Mouse (Mus musculus) brain, embryonic 18.5 days (tissue): ENCODE results near the gene Spata3.

ENCODE experiments used
- DNase-seq: peaks from one replicate; pipeline ENCODE4 v3.0.0-alpha.2; 2012; ENCODE audit warnings: low read depth, low spot score

Gene Spata3

DNA sequence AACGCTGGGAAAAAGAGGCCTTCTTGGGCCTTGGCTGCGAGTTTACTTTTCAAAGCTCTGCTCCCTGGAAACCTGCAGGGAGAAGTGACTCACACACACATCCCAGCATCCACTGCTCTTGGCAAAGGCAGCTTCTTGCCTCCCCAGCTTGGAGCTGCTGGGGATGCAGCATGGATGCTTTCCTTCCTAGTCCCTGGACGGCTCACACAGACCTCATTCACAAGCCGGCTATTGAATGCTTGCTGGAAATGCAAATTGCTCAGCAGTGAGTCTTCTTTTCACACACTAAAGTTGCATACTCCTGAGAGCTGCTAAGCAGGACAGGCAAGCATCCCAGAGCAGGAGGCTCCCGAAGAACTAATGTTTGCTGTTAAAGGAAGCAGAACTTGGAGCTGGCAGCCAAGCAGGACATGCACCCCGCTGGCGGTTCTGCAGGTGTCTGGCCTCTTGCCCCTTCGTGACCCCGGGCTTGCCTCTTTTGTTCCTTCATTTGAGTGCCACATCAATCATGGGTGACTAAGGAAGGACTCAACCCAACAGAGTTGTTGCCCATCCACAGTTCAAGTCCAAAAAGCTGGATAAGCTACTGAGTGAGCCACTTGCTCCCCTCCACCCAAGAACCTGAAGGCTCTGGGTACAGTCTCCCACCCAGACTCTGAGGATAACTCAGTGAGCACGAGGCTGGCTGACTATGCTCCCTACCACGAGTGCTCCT lies 15.8 kb downstream of the Spata3 start:
- DNase-seq = peak; percentile 59

DNA sequence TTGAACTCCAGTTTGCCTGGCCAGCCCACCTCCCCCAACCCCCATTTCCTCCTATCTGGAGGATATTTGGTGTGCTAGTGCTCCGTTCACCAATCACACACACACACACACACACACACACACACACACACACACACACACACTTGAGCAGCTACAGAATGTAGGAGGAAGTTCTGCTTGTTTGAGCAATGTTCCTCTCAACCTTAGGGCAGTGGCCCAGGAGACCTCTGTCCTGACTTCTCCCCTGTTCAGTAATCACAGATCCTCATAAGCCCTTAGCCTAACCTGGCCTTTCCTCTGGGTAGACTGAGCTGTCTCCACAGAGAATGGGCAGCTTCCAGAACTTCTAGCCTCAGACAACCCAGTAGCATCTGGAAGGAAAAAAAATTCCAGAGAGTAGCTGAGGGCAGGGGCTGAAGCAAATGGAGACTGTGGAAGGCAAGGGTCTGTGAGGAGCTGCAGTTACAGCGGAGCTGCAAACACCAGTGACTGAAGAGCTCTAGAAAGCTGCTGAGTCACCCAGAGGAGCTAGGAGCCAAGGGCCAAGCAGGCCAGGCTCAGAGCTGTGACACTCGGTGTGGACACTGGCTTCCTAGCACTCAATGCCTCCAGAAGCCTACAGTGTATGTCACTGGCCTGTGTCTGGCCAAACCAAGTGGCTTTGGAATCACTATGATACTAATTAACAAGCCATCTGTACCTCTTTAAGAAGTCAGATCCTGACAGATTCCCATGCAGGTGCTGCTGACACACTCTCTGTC lies 21.8 kb downstream of the Spata3 start:
- DNase-seq = no peak

DNA sequence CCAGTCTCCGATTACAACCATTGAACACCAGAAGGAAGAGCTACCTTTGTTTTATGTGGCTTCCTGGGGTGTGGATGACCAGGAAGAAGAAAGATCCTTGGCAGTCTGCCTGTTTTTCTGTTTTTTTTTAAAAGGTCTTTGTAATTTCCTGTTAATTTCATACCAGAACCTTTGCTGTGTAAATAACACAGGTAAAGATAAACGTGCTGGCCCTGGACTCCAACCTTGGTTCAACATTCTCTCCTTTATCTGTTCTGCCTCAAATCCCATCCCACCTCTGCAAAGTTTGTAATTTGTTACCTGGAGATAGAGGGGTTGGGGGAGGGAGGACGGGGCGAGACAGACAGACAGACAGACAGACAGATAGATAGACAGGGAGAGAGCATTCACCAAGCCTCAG lies 23.5 kb downstream of the Spata3 start:
- no peak for DNase-seq

DNA sequence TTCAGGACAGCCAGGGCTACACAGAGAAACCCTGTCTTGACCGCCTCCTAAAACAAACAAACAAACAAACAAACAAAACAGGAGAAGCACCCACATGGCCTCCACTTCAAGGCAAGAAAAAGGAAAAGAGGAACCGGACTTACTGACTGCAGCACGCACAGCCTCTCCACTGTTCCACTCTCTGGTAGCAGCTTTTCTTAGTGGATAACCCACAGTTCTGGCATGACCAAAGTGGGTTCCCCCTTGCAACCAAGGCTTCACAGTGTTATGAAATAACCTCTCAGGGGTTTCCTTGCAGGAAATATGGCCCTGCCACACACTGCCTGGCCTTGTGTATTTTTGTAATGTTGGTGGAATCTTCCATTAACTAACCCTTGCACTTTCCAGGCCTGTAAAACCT lies 24.2 kb downstream of the Spata3 start:
- no peak for DNase-seq

DNA sequence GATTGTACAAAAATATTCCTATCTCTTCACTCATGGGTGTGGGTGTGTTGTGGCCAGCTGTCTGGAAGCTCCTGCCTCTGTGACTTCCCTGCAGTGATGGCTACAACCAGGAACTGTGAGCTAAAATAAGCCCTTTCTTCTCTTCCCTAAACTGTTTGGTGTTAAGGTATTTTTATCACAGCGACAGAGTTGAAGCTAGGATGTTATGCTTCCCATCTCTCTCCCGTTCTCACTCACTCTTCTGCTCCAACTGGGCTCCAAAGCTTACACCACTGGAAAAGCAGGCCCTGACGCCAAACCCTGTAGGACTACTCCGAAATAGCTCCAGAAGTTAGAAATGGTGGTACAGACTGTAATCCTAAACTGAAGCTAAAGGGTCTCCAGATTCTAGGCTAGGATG lies 28.4 kb downstream of the Spata3 start:
- no peak for DNase-seq

DNA sequence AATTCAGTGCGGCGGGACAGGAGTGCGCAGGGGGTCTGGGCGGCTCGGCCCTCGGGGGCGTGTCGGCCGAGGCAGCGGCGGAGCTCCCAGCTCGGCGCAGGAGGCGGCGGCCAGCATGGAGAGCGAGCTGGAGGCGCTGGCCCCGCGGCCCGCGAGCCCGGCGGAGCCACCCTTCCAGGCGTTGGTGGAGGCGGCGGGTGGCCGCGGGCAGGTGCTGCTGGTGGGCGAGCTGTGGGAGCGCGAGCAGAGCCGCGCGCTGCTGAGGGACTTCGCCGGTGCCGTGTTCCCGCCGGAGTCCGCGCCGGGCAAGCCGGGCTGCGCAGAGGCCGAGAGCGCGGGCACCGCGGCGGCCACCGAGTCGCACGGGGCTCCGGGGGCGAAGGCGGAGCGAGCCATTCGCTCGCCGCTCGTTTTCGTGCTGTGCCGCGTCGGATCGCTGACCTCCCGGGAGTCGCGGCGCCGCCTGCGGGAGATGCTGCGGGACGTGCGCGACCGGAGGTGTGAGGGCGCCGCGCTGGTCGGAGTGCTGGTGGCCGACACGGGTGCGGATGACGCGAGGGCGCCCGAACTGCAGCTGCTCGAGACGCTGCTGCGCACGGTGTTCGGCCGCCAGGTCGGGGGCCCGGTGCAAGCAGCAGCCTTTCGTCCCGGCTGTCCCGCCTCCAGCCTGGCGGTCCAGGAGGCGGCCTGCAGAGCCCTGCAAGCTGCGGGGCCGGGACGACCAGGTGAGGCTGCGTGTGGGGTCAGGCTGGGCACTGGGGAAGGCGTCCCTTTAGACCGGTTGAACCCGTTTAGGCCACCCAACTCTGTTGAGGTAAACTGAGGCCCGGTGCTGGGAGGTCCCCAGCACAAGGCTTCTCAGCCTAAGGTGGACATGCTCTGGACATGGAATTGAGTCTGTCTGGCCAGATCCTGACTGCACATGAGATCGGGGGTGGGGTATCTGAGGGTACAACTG lies 29.5 kb downstream of the Spata3 start, which contains the start of gene 2810459M11Rik:
Gene 2810459M11Rik, plus strand, starts transcription at position 16 of the 958 bp plus-strand sequence.
- no peak for DNase-seq

DNA sequence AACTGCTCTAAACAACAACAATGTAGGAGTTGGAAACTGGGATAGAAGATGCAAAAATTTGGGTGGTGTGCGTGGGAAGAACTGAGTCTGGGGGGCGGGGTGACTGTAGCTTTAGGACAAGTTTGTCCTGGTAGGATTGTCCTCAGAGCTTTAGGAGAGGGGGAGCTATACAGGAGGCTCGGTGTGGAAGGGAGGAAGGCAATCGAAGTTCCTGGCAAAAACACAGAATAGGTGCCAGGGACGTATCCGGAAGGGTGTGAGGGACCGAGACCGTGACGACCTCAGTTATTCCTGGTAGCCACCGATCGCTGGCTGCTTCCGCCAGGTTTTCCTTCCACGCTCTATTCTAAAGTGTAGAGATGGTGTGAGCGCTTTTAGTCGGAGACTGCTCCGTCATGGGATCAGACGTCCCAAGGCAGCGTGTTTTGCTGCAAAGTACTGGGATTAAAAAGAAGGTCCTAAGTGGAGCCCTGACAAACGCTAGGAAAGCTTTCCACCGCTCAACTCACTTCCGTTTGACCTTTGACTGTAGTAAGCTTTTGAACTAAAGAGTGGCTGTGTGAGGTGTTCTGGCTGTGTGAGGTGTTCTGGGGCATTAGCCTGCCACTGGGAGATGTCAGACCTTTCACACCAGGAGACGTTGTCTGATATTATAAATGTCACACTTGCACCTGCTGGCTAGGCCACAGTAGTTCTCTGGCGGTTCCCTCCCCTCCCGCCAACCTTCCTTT lies 30.4 kb downstream of the Spata3 start:
- no peak for DNase-seq

DNA sequence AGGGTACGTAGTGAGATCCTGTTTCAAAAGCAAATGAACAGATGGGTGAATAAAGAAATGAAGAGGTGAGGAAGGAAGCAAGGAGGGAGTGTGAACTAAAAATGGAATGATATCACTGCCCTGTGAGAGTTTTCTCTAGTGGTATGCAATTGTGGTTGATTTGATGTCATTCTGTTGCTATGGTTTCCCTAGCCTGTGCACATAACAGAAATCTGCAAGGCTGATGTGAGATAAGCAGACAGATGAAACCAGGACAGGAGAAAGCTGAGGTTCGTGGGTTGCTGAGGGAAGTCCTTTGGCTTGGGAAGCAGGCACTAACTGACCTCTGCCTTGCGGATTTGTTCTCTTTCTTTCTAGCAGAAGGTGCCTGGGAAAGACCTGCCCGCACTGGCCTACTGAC lies 31.6 kb downstream of the Spata3 start:
- no peak for DNase-seq

DNA sequence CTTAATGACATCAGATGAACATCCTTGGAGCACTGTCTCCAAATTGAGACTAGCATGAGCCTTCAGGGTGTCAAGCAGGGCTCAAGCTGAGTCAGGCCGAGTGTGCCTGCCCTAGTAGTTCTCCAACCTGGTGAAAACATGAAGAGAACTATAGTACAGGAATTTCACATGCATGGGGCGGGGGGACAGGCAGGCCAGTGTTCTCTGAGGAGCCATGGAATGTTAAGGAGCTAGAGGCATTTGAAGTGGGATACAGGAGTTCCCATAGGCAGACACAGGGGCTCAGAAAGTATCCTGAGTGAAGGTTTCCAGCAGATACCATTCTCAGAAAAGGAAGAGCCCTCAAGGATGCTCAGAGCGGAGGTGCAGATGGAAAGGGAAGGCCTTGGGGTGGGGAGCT lies 32.1 kb downstream of the Spata3 start:
- no peak for DNase-seq

DNA sequence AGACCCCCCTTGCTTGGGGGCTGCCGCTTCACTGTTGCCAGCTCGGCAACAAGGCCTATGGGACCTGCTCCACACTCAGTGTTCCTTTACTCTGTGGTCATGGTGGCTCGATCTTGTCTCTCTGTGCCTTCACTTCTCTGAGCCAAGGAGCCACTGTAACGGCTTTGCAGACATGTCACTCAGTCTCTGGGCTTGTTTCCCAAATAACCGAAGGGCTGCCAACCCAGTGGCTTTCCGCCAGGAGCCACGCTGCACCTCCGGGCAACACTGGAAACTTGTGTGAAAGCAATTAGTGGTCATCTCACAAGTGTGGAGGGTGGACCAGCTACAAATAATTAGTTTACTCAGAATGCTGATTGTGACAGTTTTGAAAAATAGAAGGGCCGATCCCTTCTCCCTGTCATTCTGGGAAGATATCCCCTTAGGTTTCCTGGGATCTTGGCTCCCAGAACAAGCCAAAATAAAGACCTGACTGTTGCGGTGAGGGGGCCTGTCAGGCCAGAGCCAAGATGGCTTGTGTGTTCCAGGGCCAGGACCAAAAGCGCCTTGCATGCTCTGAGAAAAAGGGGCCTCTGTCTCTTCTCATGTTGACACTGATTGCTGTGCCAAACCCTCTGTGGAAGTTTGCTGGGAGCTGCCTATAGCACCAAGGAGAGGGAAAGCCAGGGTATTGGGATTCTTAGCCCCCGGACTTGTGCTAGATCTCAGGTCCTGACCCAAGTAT lies 36.7 kb downstream of the Spata3 start:
- no peak for DNase-seq

DNA sequence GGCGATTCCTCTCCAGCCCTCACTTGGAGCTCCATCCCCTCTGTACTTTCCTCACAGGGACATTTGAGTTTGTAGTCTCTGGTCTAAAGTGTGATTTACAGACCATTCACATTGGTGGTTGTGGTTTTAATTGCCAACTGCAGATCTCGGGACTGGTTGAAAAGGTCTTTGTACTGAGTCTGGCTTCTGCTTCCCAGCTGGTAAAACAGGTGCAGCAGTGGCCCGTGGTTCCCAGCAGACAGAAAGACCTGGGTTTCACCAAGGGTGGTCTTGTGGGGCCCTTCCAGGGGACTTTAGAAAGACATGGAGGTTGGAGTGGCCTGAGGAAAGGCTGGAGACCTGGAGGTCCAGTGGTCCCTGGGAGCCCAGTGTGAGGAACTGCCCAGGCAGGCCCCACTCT lies 38.3 kb downstream of the Spata3 start:
- DNase-seq = no peak

DNA sequence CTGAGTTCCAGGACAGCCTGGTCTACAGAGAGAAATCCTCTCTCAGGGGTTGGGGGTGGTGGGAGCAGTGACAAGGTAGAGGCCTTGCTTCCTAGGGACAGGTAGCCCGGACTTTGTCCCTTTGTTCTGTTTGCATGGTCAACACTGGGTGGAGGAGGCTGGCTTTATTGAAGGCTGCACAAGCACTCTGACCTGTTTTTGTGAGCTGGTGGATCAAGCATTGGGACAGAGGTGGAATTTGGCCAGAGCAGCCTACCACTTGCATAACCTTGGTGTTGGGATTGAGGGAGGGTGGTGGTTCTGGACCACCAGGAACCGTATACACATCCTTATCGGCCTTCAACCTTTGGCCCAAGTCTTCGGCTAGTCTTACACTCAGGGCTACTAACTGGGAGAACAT lies 39.7 kb downstream of the Spata3 start:
- no peak for DNase-seq

DNA sequence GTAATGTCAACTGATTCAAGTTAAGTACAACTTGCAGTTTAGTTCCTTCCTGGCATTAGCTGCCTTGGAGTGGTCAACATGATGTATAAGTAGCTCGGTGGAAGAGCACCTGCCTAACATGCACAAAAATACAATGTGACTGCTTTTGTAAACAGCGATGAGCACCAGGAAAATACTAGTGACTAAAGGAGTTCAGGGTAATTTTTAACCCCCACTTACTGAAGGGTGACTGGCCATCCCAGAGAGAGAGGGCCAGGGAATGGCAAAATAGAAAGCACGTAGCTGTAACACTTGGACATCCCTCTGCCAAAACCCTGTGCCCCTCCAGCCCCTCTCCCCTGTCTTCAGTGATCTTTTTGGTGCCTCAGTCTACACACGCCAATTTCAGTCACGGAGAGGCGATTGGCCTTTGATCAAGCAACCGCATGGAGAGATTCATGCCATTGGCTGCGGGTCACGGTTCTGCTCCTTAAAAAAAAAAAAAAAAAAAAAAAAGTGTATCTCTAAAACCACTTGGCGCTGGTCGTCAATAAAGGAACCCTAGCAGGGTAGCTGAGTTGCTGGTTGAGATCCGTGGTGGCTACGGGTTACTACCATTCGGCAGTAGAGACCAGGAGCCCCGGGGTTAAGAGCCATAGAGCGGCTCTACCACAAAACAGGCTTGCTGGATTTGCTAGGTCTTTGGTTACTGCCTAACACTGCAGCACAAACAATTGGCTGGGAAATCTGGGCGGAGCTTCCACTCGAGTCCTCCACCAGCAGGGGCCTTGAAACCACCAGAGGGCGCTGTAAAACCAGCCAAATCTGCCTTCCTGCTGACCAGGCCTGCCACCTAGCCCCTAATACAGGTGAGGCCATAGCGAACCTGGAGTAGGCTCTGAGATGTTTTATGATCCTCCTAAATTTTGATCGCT lies 42.5 kb downstream of the Spata3 start:
- peak; percentile 71 for DNase-seq

DNA sequence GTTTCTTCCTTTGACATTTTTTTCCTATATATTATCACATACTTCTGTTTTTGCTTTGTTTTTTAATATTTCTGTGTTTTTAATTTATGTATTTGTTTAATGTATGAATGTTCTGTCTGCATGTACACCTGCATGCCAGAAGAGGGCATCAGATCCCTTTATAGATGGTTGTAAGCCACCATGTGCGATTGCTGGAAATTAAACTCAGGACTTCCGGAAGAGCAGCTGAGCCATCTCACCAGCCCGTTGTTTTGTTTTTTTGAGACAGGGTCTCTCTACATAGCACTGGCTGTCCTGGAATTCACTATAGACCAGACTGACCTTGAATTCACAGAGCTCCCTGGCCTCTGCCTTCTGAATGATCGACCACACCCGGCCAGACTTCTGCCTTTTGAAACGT lies 45.9 kb downstream of the Spata3 start:
- no peak for DNase-seq

DNA sequence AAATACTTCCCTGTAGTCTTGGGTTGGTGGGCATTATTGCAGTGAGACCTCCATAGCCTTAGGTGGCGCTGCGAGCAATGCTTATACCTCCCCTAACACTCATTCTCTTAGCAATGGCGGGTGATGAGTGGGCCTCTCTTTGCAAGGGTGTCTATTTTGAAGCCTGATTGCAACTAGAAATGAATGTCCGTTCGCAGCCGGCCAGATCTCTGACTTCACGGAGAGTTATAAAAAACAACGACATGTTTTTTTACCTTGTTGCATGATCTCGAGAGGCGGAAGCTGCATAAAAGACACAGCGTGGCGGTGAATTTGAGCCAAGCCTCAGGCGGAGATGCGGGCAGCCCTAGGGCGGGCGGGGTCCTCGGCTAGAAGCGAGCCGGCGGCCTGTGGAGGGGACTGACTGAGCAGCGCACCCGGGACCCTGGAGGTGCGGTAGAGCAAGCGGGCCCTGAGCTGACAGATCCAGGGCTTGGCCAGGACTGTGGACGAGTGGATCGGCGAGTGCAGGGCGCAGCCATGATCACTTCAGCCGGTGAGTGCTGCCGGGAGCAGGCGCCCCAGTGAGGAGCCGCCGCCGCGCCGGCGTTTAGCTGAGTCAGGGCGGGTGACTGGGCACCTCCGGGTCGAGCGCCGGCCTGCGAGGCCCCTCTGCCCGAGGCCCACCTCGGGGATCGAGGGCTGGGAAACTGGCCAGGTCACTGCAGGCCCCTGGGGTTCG lies 47.8 kb downstream of the Spata3 start, which contains the start of gene Psmd1:
Gene Psmd1, plus strand, starts transcription at position 117 of the 721 bp plus-strand sequence.
- DNase-seq = peak; percentile 85

DNA sequence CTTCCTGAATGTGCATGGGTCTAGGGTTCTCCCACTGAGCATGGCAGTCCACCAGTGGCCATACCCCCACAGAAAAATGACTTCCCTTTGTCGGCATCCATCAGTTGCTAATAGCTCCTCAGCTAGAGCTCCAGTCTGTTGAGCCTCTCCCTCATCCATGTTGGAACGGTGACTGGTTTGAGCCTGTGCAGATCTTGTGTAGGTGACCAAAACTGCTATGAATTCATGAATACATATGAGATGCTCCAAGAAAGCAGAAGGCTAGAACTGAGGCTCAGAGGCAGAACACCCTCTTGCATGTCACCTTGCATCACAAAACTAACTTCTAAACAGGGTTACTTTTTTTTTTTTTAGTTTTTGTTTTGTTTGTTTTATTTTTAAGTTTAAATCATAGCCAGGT lies 59.9 kb downstream of the Spata3 start:
- no peak for DNase-seq
